Mouse (Mus musculus): ENCODE measurements around the gene Mccc1. TPM values are rescaled to one million over a fixed set of nuclear protein-coding genes. Genes with fewer than 3 reads are reported as not detected.

The Mccc1 gene
- total and polyA plus RNA-seq, 2 experiments from 2014 or later = 7.2 to 19.1 TPM

DNA sequence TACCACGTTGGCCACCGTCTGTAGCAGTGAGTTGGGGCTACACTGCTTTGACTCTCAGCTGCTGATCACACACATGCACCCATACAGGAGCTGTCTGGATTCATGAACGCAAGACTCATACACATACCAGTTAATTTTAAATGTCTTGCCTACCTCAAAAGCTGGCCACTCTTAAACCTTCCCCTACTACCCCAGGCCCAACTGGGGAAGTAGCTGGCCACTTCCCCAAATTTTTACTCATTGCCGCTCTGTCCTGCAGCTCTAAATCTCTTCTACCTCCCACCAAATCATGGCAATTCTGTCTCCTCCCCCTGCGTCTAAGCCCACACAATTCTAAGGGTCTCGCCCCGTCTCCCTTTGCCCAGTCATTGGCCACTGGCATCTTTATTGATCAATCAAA, 52.3 kb downstream of the Mccc1 start:
- H3K9me3 ChIP-seq (ENCODE audit: low read length) = no peaks in the 10 kb centered on the region
- H3K4me2 ChIP-seq (ENCODE audit: low read depth, low read length, poor library complexity, severe bottlenecking) = no peak overlapping the region
- H3K36me3 ChIP-seq (ENCODE audit: insufficient read depth, low read length) = no peaks in the 10 kb centered on the region
- TF ChIP-seq CTCF (IDR thresholded peaks at IDR 0.05) = no peak
- no peak overlapping the region for H3K27ac ChIP-seq (ENCODE audit: low read depth, low read length)
- H3K4me1 ChIP-seq (ENCODE audit: insufficient read depth, low read length) = no peaks in the 10 kb centered on the region
- H3K27me3 ChIP-seq (ENCODE audit: insufficient read depth, low read length) = no peaks in the 10 kb centered on the region
- 92% methylated on average over 7 of the region's 7 CpGs for WGBS
- DNase-seq (ENCODE audit: low spot score) (no peak), ATAC-seq (ENCODE audit: low FRiP score) (no peak)
- no peak overlapping the region for H3K4me3 ChIP-seq (ENCODE audit: low read depth, low read length)
- H3K9ac ChIP-seq (replicated peaks; ENCODE audit: low read length, poor library complexity, severe bottlenecking) = no peak overlapping the region

DNA sequence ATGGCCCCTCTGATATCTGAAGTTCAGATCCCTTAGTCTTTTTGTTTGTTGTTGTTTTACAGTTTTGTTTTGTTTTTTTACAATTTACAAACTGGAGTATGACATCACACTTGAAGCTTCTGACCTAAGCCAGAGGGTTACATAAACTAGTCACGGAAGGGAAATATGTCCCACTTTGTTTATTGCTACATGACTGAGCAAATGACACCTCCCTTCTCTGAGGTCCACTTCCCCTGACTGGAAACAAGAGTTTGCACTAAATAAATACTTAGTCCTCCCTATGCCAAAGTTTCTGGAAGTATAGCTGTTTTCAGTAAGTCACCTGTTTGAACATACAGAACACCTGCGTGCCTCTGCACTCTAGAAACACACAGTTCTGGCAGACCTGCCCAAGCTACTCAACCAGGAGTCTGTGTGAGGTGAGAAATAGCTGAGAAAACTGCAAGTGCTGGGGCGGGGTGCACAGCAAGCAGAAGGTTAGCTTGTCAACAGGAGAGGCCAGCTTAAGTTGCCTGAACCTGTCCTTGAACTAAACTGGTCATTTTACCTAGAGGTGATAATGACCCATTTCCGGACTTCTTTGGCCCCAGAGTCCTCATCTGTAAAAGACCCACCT, 59.9 kb downstream of the Mccc1 start:
- Histone ChIP-seq H3K9me3 (ENCODE audit: low read length) (no peaks in the 10 kb centered on the region), H3K4me1 (ENCODE audit: insufficient read depth, low read length) (no peaks in the 10 kb centered on the region), H3K9ac (replicated peaks; ENCODE audit: low read length, poor library complexity, severe bottlenecking) (no peak overlapping the region), H3K27ac (ENCODE audit: low read depth, low read length) (no peak overlapping the region), H3K27me3 (ENCODE audit: insufficient read depth, low read length) (no peaks in the 10 kb centered on the region), H3K36me3 (ENCODE audit: insufficient read depth, low read length) (no peaks in the 10 kb centered on the region), H3K4me2 (ENCODE audit: low read depth, low read length, poor library complexity, severe bottlenecking) (no peak overlapping the region), H3K4me3 (ENCODE audit: low read depth, low read length) (no peak overlapping the region)
- no peak for TF ChIP-seq CTCF (IDR thresholded peaks at IDR 0.05)
- DNase-seq (ENCODE audit: low spot score) (no peak), ATAC-seq (ENCODE audit: low FRiP score) (no peak)
- WGBS = 89% methylated on average over 4 of the region's 4 CpGs

DNA sequence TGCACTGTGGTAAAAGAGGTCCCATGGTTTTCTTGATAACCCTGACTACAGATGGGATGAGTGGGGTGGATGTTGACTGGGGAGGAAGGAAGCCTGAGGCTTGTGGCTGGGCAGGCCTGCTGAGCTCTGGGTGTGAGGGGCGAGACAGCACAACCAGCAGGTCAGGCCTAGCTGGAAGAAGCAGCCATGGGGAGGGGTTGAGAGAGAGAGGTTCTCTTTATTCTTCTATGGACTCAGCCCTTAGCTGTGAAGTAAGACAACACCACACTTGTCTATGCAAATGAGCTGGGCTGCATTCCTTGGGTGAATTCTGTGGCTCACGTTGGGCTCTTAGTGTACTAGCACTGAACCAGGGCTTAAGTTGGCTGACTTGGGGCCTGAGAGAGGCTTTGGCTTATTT, 60.4 kb downstream of the Mccc1 start:
- H3K4me3 ChIP-seq (ENCODE audit: low read depth, low read length) = no peak overlapping the region
- no peak overlapping the region for H3K27ac ChIP-seq (ENCODE audit: low read depth, low read length)
- no peak overlapping the region for H3K9ac ChIP-seq (replicated peaks; ENCODE audit: low read length, poor library complexity, severe bottlenecking)
- H3K9me3 ChIP-seq (ENCODE audit: low read length) = no peaks in the 10 kb centered on the region
- no peaks in the 10 kb centered on the region for H3K4me1 ChIP-seq (ENCODE audit: insufficient read depth, low read length)
- ATAC-seq (ENCODE audit: low FRiP score) (no peak), DNase-seq (ENCODE audit: low spot score) (no peak)
- WGBS = 41% methylated on average over 2 of the region's 2 CpGs
- H3K36me3 ChIP-seq (ENCODE audit: insufficient read depth, low read length) = no peaks in the 10 kb centered on the region
- H3K27me3 ChIP-seq (ENCODE audit: insufficient read depth, low read length) = no peaks in the 10 kb centered on the region
- H3K4me2 ChIP-seq (ENCODE audit: low read depth, low read length, poor library complexity, severe bottlenecking) = no peak overlapping the region
- no peak for TF ChIP-seq CTCF (IDR thresholded peaks at IDR 0.05)

DNA sequence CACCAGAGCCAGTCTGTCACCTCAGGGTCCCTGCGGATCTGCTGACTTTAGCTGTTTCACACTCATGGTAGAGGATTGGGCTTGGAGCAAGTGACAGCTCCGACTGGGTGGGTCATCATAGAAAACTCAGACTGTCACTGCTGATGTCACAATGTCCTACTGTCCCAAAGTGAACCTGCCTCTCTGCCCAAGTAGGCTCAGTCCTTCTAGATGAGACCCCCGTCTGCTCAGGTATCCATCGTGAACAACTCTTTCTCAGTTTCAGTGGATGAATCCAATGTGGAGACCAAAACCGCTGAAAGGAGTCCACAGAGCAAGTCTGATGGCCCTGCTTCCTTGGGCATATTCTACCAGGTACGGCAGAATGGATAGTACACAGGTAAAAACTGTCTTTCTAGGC, 63.1 kb downstream of the Mccc1 start, which contains the start of gene Dcun1d1:
Gene Dcun1d1 (minus strand): TSS at position 101 of the 400 bp plus-strand sequence.
- Histone ChIP-seq H3K36me3 (ENCODE audit: insufficient read depth, low read length) (no peaks in the 10 kb centered on the region), H3K4me1 (ENCODE audit: insufficient read depth, low read length) (no peaks in the 10 kb centered on the region), H3K27me3 (ENCODE audit: insufficient read depth, low read length) (no peaks in the 10 kb centered on the region), H3K4me3 (ENCODE audit: low read depth, low read length) (no peak within 1 kb of the TSS), H3K27ac (ENCODE audit: low read depth, low read length) (no peak within 1 kb of the TSS), H3K9me3 (ENCODE audit: low read length) (no peaks in the 10 kb centered on the region), H3K4me2 (ENCODE audit: low read depth, low read length, poor library complexity, severe bottlenecking) (no peak within 1 kb of the TSS), H3K9ac (replicated peaks; ENCODE audit: low read length, poor library complexity, severe bottlenecking) (no peak within 1 kb of the TSS)
- DNase-seq (ENCODE audit: low spot score) (no peak), ATAC-seq (ENCODE audit: low FRiP score) (no peak)
- TF ChIP-seq CTCF (IDR thresholded peaks at IDR 0.05) = no peak
- 96% methylated on average over 6 of the region's 6 CpGs for WGBS

DNA sequence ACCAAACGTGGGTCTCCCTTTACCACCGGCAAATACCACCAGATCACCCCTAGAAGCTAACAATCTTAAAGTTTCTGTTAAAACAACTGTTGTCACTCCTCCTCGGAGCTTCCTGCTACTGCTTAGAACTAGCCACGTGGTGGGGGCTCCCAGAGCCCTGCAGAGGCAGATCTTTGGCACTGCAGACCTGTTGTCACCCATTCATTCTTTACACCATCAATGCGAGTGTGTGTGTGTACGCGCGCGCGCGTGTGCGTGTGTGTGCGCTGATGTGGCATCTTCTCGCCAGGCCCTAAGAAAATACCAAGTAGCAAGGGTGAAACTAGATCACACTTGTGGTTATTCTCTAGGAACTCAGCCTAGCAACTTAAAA, 67.1 kb downstream of the Mccc1 start:
- Histone ChIP-seq H3K9me3 (ENCODE audit: low read length) (no peaks in the 10 kb centered on the region), H3K27me3 (ENCODE audit: insufficient read depth, low read length) (no peaks in the 10 kb centered on the region), H3K4me3 (ENCODE audit: low read depth, low read length) (peak overlapping the region; percentile 75), H3K27ac (ENCODE audit: low read depth, low read length) (peak overlapping the region; percentile 90), H3K4me2 (ENCODE audit: low read depth, low read length, poor library complexity, severe bottlenecking) (peak overlapping the region; percentile 94), H3K4me1 (ENCODE audit: insufficient read depth, low read length) (peaks cover 7% of the 10 kb centered on the region), H3K36me3 (ENCODE audit: insufficient read depth, low read length) (no peaks in the 10 kb centered on the region), H3K9ac (replicated peaks; ENCODE audit: low read length, poor library complexity, severe bottlenecking) (peak overlapping the region; percentile 96)
- TF ChIP-seq CTCF (IDR thresholded peaks at IDR 0.05) = no peak
- DNase-seq (ENCODE audit: low spot score) = peak; percentile 77
- under 1% methylated on average over 14 of the region's 14 CpGs for WGBS
- peak; percentile 79 for ATAC-seq (ENCODE audit: low FRiP score)

DNA sequence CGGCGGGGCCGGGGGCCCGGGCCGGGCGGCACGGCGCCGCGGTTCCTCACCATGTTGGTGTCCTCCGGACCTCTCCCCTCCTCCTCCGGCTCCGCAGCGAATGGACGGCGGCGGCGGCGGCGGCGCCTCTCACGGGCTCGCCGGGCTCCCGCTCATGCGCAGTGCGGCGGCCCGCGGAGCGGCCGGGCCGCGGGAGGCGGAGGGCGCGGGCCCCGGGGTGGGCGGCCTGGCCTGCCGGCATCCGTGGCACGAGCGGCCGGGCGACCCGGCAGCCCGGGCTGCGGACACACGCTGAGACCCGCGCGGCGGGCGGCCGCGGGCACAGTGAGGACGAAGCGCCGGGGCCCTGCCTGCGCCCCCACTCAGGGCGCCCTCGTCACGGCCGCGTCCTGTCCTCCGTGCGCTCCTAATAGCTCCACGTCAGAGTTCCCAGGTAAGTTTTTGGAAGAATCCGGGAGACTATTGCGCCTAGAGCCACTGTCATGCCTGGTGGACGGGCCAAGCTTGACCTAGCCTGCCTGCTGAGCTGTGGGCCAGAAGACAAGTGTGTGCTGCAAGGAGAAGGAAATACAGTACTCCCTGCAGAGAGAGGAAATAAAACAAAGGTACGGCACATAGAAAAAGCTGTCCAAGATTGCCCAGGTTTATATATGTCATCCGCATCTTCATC, 67.6 kb downstream of the Mccc1 start:
- Histone ChIP-seq H3K4me3 (ENCODE audit: low read depth, low read length) (peak overlapping the region; percentile 75), H3K4me1 (ENCODE audit: insufficient read depth, low read length) (peaks cover 7% of the 10 kb centered on the region), H3K9ac (replicated peaks; ENCODE audit: low read length, poor library complexity, severe bottlenecking) (peak overlapping the region; percentile 96), H3K36me3 (ENCODE audit: insufficient read depth, low read length) (no peaks in the 10 kb centered on the region), H3K4me2 (ENCODE audit: low read depth, low read length, poor library complexity, severe bottlenecking) (peak overlapping the region; percentile 94), H3K9me3 (ENCODE audit: low read length) (no peaks in the 10 kb centered on the region), H3K27ac (ENCODE audit: low read depth, low read length) (peak overlapping the region; percentile 90), H3K27me3 (ENCODE audit: insufficient read depth, low read length) (no peaks in the 10 kb centered on the region)
- no peak for TF ChIP-seq CTCF (IDR thresholded peaks at IDR 0.05)
- DNase-seq (ENCODE audit: low spot score) (peak; percentile 78), ATAC-seq (ENCODE audit: low FRiP score) (peak; percentile 92)
- 5% methylated on average over 28 of the region's 73 CpGs for WGBS
